Comparison of ENCODE assay signal across 17 mouse cellular contexts in genomic region chr9:101329032-101329824, GRCm38 (mm10).
DNase-seq lines count a peak whose midpoint lies in the region; ATAC-seq lines count a peak whose summit lies in the region.
"Had no signal": no experiment of that assay in that cellular context is flagged by ENCODE, and none has a peak within 500 bp of the region (broad histone marks: within the 10 kb centered on the region; RNA-seq: fewer than 3 reads in every experiment).

No protein-coding gene starts in this region.

- no peak overlapping the region for H3K4me3 ChIP-seq in midbrain, embryonic 16.5 days (ENCODE audit: low read depth, low read length)
- H3K4me3 ChIP-seq: embryonic facial prominence, embryonic 13.5 days; limb, embryonic 12.5 days; liver, embryonic 12.5 days had no signal

- no peaks in the 10 kb centered on the region for H3K4me1 ChIP-seq in midbrain, embryonic 16.5 days (ENCODE audit: control insufficient read depth, insufficient read depth, low read length)
- H3K4me1 ChIP-seq: embryonic facial prominence, embryonic 13.5 days; limb, embryonic 12.5 days; liver, embryonic 12.5 days had no signal

- no peaks in the 10 kb centered on the region for H3K9me3 ChIP-seq in midbrain, embryonic 16.5 days (replicated peaks; ENCODE audit: control insufficient read depth, low read length, poor library complexity, severe bottlenecking)
- H3K9me3 ChIP-seq: embryonic facial prominence, embryonic 13.5 days; limb, embryonic 12.5 days; liver, embryonic 12.5 days had no signal

- no peaks in the 10 kb centered on the region for H3K36me3 ChIP-seq in midbrain, embryonic 16.5 days (ENCODE audit: control insufficient read depth, insufficient read depth, low read length)
- H3K36me3 ChIP-seq: embryonic facial prominence, embryonic 13.5 days; limb, embryonic 12.5 days; liver, embryonic 12.5 days had no signal

- DNase-seq in gastrocnemius, adult 18-20 months (ENCODE audit: low spot score): peak; percentile 57
- no peak for DNase-seq in gastrocnemius, adult 8-10 months (ENCODE audit: low spot score in 2 of 2)
- peak; percentile 18 for DNase-seq in kidney, adult 11 months
- DNase-seq in kidney, postnatal 4 days: no peak
- DNase-seq in heart, postnatal 14 days: peak; percentile 19 to 45
- peak; percentile 34 for DNase-seq in kidney, postnatal 14 days
- DNase-seq in adrenal gland, adult 8-10 months: no peak
- DNase-seq: cerebellum, adult 8-10 months; lung, adult 2 months; lung, postnatal 36 days; right cerebral cortex, postnatal 4 days had no signal

- H3K27me3 ChIP-seq in midbrain, embryonic 16.5 days (ENCODE audit: control insufficient read depth, insufficient read depth, low read depth, low read length): no peaks in the 10 kb centered on the region
- H3K27me3 ChIP-seq: embryonic facial prominence, embryonic 13.5 days; limb, embryonic 12.5 days; liver, embryonic 12.5 days had no signal

- no peak overlapping the region for H3K27ac ChIP-seq in midbrain, embryonic 16.5 days (ENCODE audit: low read length)
- H3K27ac ChIP-seq: embryonic facial prominence, embryonic 13.5 days; hindbrain, postnatal 0 days; limb, embryonic 12.5 days; liver, embryonic 12.5 days had no signal

- H3K9ac ChIP-seq in midbrain, embryonic 16.5 days (ENCODE audit: low read depth, low read length): no peak overlapping the region
- H3K9ac ChIP-seq: embryonic facial prominence, embryonic 13.5 days; limb, embryonic 12.5 days; liver, embryonic 12.5 days had no signal

- intact Hi-C loops in heart, postnatal 14 days (cut with DNase I): no loop called here

- 67% methylated on average over 8 of the region's 8 CpGs for WGBS in midbrain, embryonic 16.5 days

- H3K4me2 ChIP-seq in midbrain, embryonic 16.5 days (ENCODE audit: low read length): no peak overlapping the region
- H3K4me2 ChIP-seq: embryonic facial prominence, embryonic 13.5 days; limb, embryonic 12.5 days; liver, embryonic 12.5 days had no signal

- ATAC-seq in midbrain, embryonic 16.5 days: no peak
- ATAC-seq: forebrain, embryonic 14.5 days; hindbrain, postnatal 0 days; liver, embryonic 12.5 days had no signal

Comparison
In these comparisons a context has a peak if more than half of its experiments do, and no peak if none do; other contexts are left out.
1. DNase-seq: peak in gastrocnemius, adult 18-20 months (single experiment), kidney, adult 11 months (single experiment), heart, postnatal 14 days (2 of 2) and kidney, postnatal 14 days (single experiment); none in gastrocnemius, adult 8-10 months (0 of 2), kidney, postnatal 4 days (0 of 2) and adrenal gland, adult 8-10 months (single experiment).